Mouse (Mus musculus): ENCODE measurements around the gene Olfr910.

Gene Olfr910

GRCm38 (mm10) chr9:38537549-38537948 lies at the start of gene Olfr910:
TSS of gene Olfr910 (plus strand) at chr9:38537849.
- Histone ChIP-seq H3K27me3 (ENCODE audit: insufficient read depth, low read length) (no peaks in the 10 kb centered on the region), H3K36me3 (ENCODE audit: insufficient read depth, low read length) (no peaks in the 10 kb centered on the region)
- no peak for TF ChIP-seq CTCF (conservative IDR thresholded peaks at IDR 0.05; ENCODE audit: low read length)
- TF ChIP-seq NANOG (IDR thresholded peaks at IDR 0.05; ENCODE audit: borderline replicate concordance, low read length), result no peak
- TF ChIP-seq POU5F1 (IDR thresholded peaks at IDR 0.05; ENCODE audit: borderline replicate concordance, low read length), result no peak

GRCm38 (mm10) chr9:38495501-38495900 lies 42.1 kb upstream of the Olfr910 start, which contains the start of gene Olfr907:
TSS of gene Olfr907 (plus strand) at chr9:38495801.
- H3K9me3 ChIP-seq (ENCODE audit: low read length), result no peaks in the 10 kb centered on the region
- no peak for TF ChIP-seq CTCF (conservative IDR thresholded peaks at IDR 0.05; ENCODE audit: low read length)
- no peak for TF ChIP-seq NANOG (IDR thresholded peaks at IDR 0.05; ENCODE audit: borderline replicate concordance, low read length)
- TF ChIP-seq POU5F1 (IDR thresholded peaks at IDR 0.05; ENCODE audit: borderline replicate concordance, low read length), result no peak
- H3K4me3 ChIP-seq (replicated peaks; ENCODE audit: low read length), result no peak within 1 kb of the TSS
- no peaks in the 10 kb centered on the region for H3K4me1 ChIP-seq (replicated peaks; ENCODE audit: low read depth, low read length)
- no peaks in the 10 kb centered on the region for H3K36me3 ChIP-seq (ENCODE audit: insufficient read depth, low read length)
- H3K27me3 ChIP-seq (ENCODE audit: insufficient read depth, low read length), result no peaks in the 10 kb centered on the region

More at GRCm38 (mm10) chr9:38537549-38537948, at the start of gene Olfr910:
- H3K4me1 ChIP-seq (replicated peaks; ENCODE audit: low read depth, low read length), result no peaks in the 10 kb centered on the region
- H3K4me3 ChIP-seq (replicated peaks; ENCODE audit: low read length), result no peak within 1 kb of the TSS
- H3K9me3 ChIP-seq (ENCODE audit: low read length), result peaks cover 7% of the 10 kb centered on the region; the same call in 1 of the 2 replicates

- Histone ChIP-seq H3K9me3 (ENCODE audit: low read length) (no peaks in the 10 kb centered on the region), H3K36me3 (ENCODE audit: insufficient read depth, low read length) (no peaks in the 10 kb centered on the region), H3K4me1 (replicated peaks; ENCODE audit: low read depth, low read length) (no peaks in the 10 kb centered on the region), H3K4me3 (replicated peaks; ENCODE audit: low read length) (no peak overlapping the region), H3K27me3 (ENCODE audit: insufficient read depth, low read length) (no peaks in the 10 kb centered on the region)
- TF ChIP-seq POU5F1 (IDR thresholded peaks at IDR 0.05; ENCODE audit: borderline replicate concordance, low read length), result no peak
- TF ChIP-seq NANOG (IDR thresholded peaks at IDR 0.05; ENCODE audit: borderline replicate concordance, low read length), result no peak
- no peak for TF ChIP-seq CTCF (conservative IDR thresholded peaks at IDR 0.05; ENCODE audit: low read length)
Observed at GRCm38 (mm10) chr9:38512353-38512752, 25.3 kb upstream of the Olfr910 start.

GRCm38 (mm10) chr9:38521280-38521679 lies 16.4 kb upstream of the Olfr910 start, which contains the start of gene Olfr911-ps1:
TSS of gene Olfr911-ps1 (plus strand) at chr9:38521580.
- Histone ChIP-seq H3K4me1 (replicated peaks; ENCODE audit: low read depth, low read length) (no peaks in the 10 kb centered on the region), H3K4me3 (replicated peaks; ENCODE audit: low read length) (no peak within 1 kb of the TSS), H3K9me3 (ENCODE audit: low read length) (no peaks in the 10 kb centered on the region), H3K27me3 (ENCODE audit: insufficient read depth, low read length) (no peaks in the 10 kb centered on the region), H3K36me3 (ENCODE audit: insufficient read depth, low read length) (no peaks in the 10 kb centered on the region)
- TF ChIP-seq NANOG (IDR thresholded peaks at IDR 0.05; ENCODE audit: borderline replicate concordance, low read length) (no peak), POU5F1 (IDR thresholded peaks at IDR 0.05; ENCODE audit: borderline replicate concordance, low read length) (no peak), CTCF (conservative IDR thresholded peaks at IDR 0.05; ENCODE audit: low read length) (no peak)

DNA sequence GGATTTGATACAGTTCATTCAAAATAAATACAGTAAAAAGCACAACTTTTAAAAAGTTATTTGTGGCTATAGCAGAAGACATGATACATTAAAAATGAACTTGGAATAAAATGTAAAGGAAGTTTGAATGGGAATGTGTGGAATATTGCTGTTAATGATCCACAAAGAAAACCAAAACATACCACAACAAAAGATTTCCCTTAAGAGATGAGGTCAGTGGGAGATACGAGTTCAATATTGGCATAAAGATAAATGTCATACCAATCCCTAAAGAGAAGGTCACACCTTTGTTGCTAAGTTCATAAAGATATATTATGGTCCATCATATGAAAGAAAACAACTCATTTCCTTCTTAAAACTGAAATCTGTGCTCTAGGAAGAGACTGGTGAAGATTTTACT lies 42.2 kb downstream of the Olfr910 start, which contains the start of gene Olfr912:
Olfr912 (plus strand) TSS at position 301 of the 400 bp plus-strand sequence.
- Histone ChIP-seq H3K36me3 (ENCODE audit: insufficient read depth, low read length) (no peaks in the 10 kb centered on the region), H3K4me1 (replicated peaks; ENCODE audit: low read depth, low read length) (no peaks in the 10 kb centered on the region), H3K27me3 (ENCODE audit: insufficient read depth, low read length) (no peaks in the 10 kb centered on the region), H3K9me3 (ENCODE audit: low read length) (peaks cover 6% of the 10 kb centered on the region), H3K4me3 (replicated peaks; ENCODE audit: low read length) (no peak within 1 kb of the TSS)
- TF ChIP-seq NANOG (IDR thresholded peaks at IDR 0.05; ENCODE audit: borderline replicate concordance, low read length) (no peak), CTCF (conservative IDR thresholded peaks at IDR 0.05; ENCODE audit: low read length) (no peak), POU5F1 (IDR thresholded peaks at IDR 0.05; ENCODE audit: borderline replicate concordance, low read length) (no peak)

Measured in E14TG2a.4 (cell line).